Mouse (Mus musculus): ENCODE data around the gene Gm2696. TPM values are rescaled to one million over a fixed set of nuclear protein-coding genes. Genes with fewer than 3 reads are reported as not detected.
"Not testable (repeated sequence)": the region's sequence is repeated elsewhere in the genome, so short reads cannot be mapped to it uniquely, and the experiment has no call there.

Gene Gm2696
- not detected in 2 replicates for polyA plus RNA-seq (2011; ENCODE audit: insufficient read depth, insufficient read length, low replicate concordance, missing spikeins)

- WGBS = 54% methylated on average over 4 of the region's 4 CpGs
- TF ChIP-seq POLR2A (IDR thresholded peaks at IDR 0.05; ENCODE audit: borderline replicate concordance, control insufficient read depth, low read depth, low read length) = no peak
- no peak for TF ChIP-seq CTCF (IDR thresholded peaks at IDR 0.05; ENCODE audit: control insufficient read depth, insufficient read depth, low read length)
- H3K4me1 ChIP-seq (ENCODE audit: control insufficient read depth, insufficient read depth, low read length) = no peaks in the 10 kb centered on the region
Measured at GRCm38 (mm10) chr10:77814382-77814781, at the start of gene Gm2696. Gene Gm2696, plus strand, starts transcription at chr10:77814682.

GRCm38 (mm10) chr10:77769727-77770126 lies 44.8 kb upstream of the Gm2696 start:
- TF ChIP-seq CTCF (IDR thresholded peaks at IDR 0.05; ENCODE audit: control insufficient read depth, insufficient read depth, low read length) = no peak
- no peak for TF ChIP-seq POLR2A (IDR thresholded peaks at IDR 0.05; ENCODE audit: borderline replicate concordance, control insufficient read depth, low read depth, low read length)
- Histone ChIP-seq H3K4me1 (ENCODE audit: control insufficient read depth, insufficient read depth, low read length) (no peaks in the 10 kb centered on the region), H3K27ac (ENCODE audit: control insufficient read depth, insufficient read depth, low read depth, low read length, poor library complexity) (no peak overlapping the region), H3K4me3 (replicated peaks; ENCODE audit: control insufficient read depth, low read depth, low read length) (no peak overlapping the region)
- WGBS = 78% methylated on average over 1 of the region's 1 CpGs

More at GRCm38 (mm10) chr10:77814382-77814781, at the start of gene Gm2696:
- no peak within 1 kb of the TSS for H3K27ac ChIP-seq (ENCODE audit: control insufficient read depth, insufficient read depth, low read depth, low read length, poor library complexity)
- H3K4me3 ChIP-seq (replicated peaks; ENCODE audit: control insufficient read depth, low read depth, low read length) = no peak within 1 kb of the TSS

- not testable (repeated sequence) for H3K27ac ChIP-seq (ENCODE audit: control insufficient read depth, insufficient read depth, low read depth, low read length, poor library complexity); H3K4me3 ChIP-seq (replicated peaks; ENCODE audit: control insufficient read depth, low read depth, low read length); H3K4me1 ChIP-seq (ENCODE audit: control insufficient read depth, insufficient read depth, low read length)
- WGBS = 88% methylated on average over 1 of the region's 1 CpGs
Measured at GRCm38 (mm10) chr10:77771225-77771624, 43.3 kb upstream of the Gm2696 start, which contains the start of gene Gm3238. Gene Gm3238, minus strand, starts transcription at chr10:77771325.

- H3K27ac ChIP-seq (ENCODE audit: control insufficient read depth, insufficient read depth, low read depth, low read length, poor library complexity) = not testable (repeated sequence)
- WGBS = 92% methylated on average over 2 of the region's 3 CpGs
Measured at GRCm38 (mm10) chr10:77772142-77772541, 42.3 kb upstream of the Gm2696 start.

GRCm38 (mm10) chr10:77776844-77777243 lies 37.6 kb upstream of the Gm2696 start, which contains the start of gene Gm7138:
Gene Gm7138, minus strand, starts transcription at chr10:77776944.
- H3K4me3 ChIP-seq (replicated peaks; ENCODE audit: control insufficient read depth, low read depth, low read length); H3K27ac ChIP-seq (ENCODE audit: control insufficient read depth, insufficient read depth, low read depth, low read length, poor library complexity); H3K4me1 ChIP-seq (ENCODE audit: control insufficient read depth, insufficient read depth, low read length): not testable (repeated sequence)
- 63% methylated on average over 1 of the region's 1 CpGs for WGBS

More at GRCm38 (mm10) chr10:77772142-77772541, 42.3 kb upstream of the Gm2696 start:
- not testable (repeated sequence) for H3K4me1 ChIP-seq (ENCODE audit: control insufficient read depth, insufficient read depth, low read length); H3K4me3 ChIP-seq (replicated peaks; ENCODE audit: control insufficient read depth, low read depth, low read length)

GRCm38 (mm10) chr10:77782442-77782841 lies 32.0 kb upstream of the Gm2696 start, which contains the start of gene Gm3250:
Gene Gm3250, minus strand, starts transcription at chr10:77782542.
- not testable (repeated sequence) for H3K4me3 ChIP-seq (replicated peaks; ENCODE audit: control insufficient read depth, low read depth, low read length); H3K4me1 ChIP-seq (ENCODE audit: control insufficient read depth, insufficient read depth, low read length); H3K27ac ChIP-seq (ENCODE audit: control insufficient read depth, insufficient read depth, low read depth, low read length, poor library complexity)
- no CpG with 5 or more reads among the region's 1 CpGs for WGBS

- WGBS = 82% methylated on average over 3 of the region's 3 CpGs
- not testable (repeated sequence) for H3K4me3 ChIP-seq (replicated peaks; ENCODE audit: control insufficient read depth, low read depth, low read length); H3K27ac ChIP-seq (ENCODE audit: control insufficient read depth, insufficient read depth, low read depth, low read length, poor library complexity); H3K4me1 ChIP-seq (ENCODE audit: control insufficient read depth, insufficient read depth, low read length)
Measured at GRCm38 (mm10) chr10:77783396-77783795, 31.1 kb upstream of the Gm2696 start.

- H3K27ac ChIP-seq (ENCODE audit: control insufficient read depth, insufficient read depth, low read depth, low read length, poor library complexity); H3K4me3 ChIP-seq (replicated peaks; ENCODE audit: control insufficient read depth, low read depth, low read length); H3K4me1 ChIP-seq (ENCODE audit: control insufficient read depth, insufficient read depth, low read length): not testable (repeated sequence)
- WGBS = 78% methylated on average over 1 of the region's 1 CpGs
Measured at GRCm38 (mm10) chr10:77787876-77788275, 26.6 kb upstream of the Gm2696 start, which contains the start of gene Gm7137. Gene Gm7137, minus strand, starts transcription at chr10:77788200.

- H3K4me3 ChIP-seq (replicated peaks; ENCODE audit: control insufficient read depth, low read depth, low read length) = no peak overlapping the region
- no peaks in the 10 kb centered on the region for H3K4me1 ChIP-seq (ENCODE audit: control insufficient read depth, insufficient read depth, low read length)
- H3K27ac ChIP-seq (ENCODE audit: control insufficient read depth, insufficient read depth, low read depth, low read length, poor library complexity) = no peak overlapping the region
- TF ChIP-seq CTCF (IDR thresholded peaks at IDR 0.05; ENCODE audit: control insufficient read depth, insufficient read depth, low read length) (no peak), POLR2A (IDR thresholded peaks at IDR 0.05; ENCODE audit: borderline replicate concordance, control insufficient read depth, low read depth, low read length) (no peak)
- WGBS = 67% methylated on average over 2 of the region's 2 CpGs
Measured at GRCm38 (mm10) chr10:77788621-77789020, 25.9 kb upstream of the Gm2696 start.

- 52% methylated on average over 2 of the region's 2 CpGs for WGBS
- no peaks in the 10 kb centered on the region for H3K4me1 ChIP-seq (ENCODE audit: control insufficient read depth, insufficient read depth, low read length)
- H3K4me3 ChIP-seq (replicated peaks; ENCODE audit: control insufficient read depth, low read depth, low read length) = no peak within 1 kb of the TSS
- no peak within 1 kb of the TSS for H3K27ac ChIP-seq (ENCODE audit: control insufficient read depth, insufficient read depth, low read depth, low read length, poor library complexity)
- TF ChIP-seq POLR2A (IDR thresholded peaks at IDR 0.05; ENCODE audit: borderline replicate concordance, control insufficient read depth, low read depth, low read length) (no peak), CTCF (IDR thresholded peaks at IDR 0.05; ENCODE audit: control insufficient read depth, insufficient read depth, low read length) (no peak)
Measured at GRCm38 (mm10) chr10:77794976-77795375, 19.5 kb upstream of the Gm2696 start, which contains the start of gene Gm9639. Gene Gm9639, minus strand, starts transcription at chr10:77795076.

All from bone marrow, adult 2 months (tissue).